Mouse (Mus musculus) CH12F3 (cell line): Measurements from ENCODE around the gene Jak2.

Experiments used
- in situ Hi-C: fragments of 300-500 bp; cut with MboI; formaldehyde crosslinking; loops from 2 replicates; pipeline ENCODE4 v1.14.3; 2020; ENCODE audit warnings: low sequenced_read_pairs

The Jak2 gene

GRCm38 (mm10) chr19:29251191-29251957, at the start of gene Jak2:
Gene Jak2, plus strand, starts transcription at chr19:29251828.
- in situ Hi-C loops: loop anchor here (10.0 kb wide), 1 partner anchor 187 kb away; no protein-coding TSS in a partner anchor

- in situ Hi-C loops: no loop called here
Measured at GRCm38 (mm10) chr19:29203337-29203736, 48.3 kb upstream of the Jak2 start.

- in situ Hi-C loops: no loop called here
Measured at GRCm38 (mm10) chr19:29204583-29204982, 47.0 kb upstream of the Jak2 start.

GRCm38 (mm10) chr19:29205267-29205666, 46.4 kb upstream of the Jak2 start:
- in situ Hi-C loops: no loop called here

DNA sequence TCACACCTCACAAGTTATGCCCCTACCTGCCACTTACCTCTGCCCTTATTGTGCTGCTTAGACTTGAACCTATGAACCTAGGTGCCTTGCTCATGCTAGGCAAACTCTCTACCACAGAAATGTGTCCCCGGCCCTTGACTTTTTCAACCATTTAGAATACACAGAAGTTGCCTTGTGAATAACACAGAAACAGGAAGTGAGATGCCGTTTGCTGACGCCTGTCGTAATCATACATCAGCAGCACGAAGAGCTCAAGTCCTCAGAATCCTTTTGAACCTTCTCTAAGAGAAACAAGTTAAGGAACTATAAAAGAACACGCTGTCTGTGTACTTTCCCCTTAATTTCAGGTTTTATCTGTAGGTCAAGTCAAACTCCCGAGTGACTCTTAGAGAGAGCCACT, 41.7 kb upstream of the Jak2 start:
- in situ Hi-C loops: no loop called here

DNA sequence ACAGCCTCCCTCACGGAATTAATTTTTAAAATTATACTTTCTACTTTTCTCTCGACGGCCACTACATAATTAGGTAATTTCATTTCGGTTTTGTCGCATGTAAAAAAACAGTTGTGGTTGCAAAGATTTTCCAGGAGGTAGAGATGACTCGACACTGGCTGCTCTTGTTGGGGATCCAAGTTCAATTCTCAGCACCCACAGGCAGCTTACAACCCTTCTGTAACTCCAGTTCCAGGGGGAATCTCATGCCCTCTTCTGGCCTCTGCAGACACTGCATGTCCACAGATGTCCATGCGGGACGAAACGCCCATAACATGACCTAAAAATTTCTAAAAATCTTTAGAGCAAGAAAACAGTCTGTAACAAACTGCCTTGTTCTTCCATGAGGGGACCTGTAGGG, 41.3 kb upstream of the Jak2 start:
- in situ Hi-C loops: no loop called here

- in situ Hi-C loops: no loop called here
Measured at GRCm38 (mm10) chr19:29215811-29216509, 35.7 kb upstream of the Jak2 start.

DNA sequence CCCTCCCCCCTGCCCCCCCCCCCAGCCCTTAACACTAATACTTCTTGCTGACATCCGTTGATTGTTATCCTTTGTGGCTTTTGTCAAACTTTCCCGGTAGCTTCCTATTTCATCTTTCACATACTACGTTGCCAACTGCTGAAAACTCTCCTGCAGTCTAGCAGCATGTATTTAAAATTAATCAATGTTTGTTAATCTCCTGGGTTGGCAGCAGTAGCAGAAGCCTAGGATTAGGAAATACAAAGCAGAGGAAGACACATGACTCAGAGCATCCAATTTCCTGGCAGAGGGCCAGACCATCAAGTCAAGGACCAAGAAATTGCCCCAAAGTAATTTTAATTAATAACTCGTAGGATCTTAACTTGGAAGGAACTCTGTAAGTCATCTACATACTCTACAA, 29.8 kb upstream of the Jak2 start:
- in situ Hi-C loops: no loop called here

DNA sequence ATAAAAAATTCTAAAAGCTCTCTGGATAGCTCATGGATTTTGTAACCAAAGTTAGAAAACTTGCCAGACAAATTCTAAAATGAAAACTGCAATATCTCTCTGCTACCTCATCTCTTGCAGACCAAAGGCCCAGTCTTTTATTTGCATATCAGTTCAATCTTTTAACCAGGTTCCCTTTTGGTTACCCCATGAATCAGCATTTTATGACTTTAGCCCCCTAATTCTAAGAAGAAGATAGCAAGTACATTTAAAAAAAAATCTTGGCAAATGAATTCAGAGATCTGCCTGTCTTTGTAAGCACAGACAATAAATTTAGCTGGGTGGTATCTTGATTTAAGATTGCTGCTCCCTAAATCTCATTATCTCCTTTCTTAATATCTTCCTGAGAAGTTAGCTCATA, 26.7 kb upstream of the Jak2 start:
- in situ Hi-C loops: no loop called here

DNA sequence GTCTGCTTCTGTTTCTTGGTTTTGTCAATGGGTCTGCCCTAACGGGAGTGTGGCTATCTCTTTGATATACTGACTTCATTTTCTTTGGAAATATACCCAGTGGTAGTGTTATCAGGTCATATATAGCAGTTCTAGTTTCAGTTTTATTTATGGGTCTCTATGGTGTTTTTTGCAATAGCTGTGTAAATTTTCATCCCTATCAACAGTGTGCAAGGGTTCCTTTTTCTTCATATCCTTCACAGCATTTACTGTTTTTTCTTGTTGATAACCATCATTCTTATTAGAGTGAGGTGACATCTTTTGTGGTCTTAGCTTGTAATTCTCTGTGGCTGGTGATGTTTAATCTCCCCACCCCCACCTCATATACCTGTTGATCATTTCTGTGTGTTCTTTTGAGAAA, 24.6 kb upstream of the Jak2 start:
- in situ Hi-C loops: no loop called here

DNA sequence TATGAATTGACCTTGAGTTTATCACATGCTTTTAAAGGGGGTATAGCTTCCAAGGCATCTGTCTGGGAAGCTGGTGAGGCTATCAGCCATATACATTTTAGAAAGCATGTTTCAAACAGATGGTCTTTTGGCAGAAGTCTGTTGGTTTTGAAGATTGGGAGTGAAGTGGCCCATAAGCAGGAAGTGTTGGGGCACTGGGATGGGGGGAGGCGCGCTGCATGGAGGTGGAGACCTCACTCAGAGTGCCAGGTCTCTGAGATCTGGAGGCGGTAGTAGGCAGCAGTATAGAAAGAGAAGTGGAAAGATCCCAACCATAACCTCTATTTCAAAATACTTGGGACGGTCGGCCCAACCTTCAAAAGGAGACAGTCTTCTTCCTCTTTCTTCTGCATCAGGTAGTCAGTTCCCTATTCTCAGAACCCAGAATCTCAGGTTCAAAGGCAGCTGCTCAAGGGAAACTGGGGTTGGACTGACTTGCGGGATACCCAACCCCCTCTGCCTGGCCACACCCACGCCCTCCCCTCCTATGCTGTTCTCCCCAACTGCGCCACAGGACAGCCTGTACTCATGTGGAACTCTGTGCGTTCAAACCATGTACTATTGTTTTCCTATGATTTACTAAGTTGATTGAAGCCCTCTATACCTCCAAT, 23.6 kb upstream of the Jak2 start:
- in situ Hi-C loops: no loop called here

- in situ Hi-C loops: no loop called here
Measured at GRCm38 (mm10) chr19:29228989-29229388, 22.6 kb upstream of the Jak2 start.

GRCm38 (mm10) chr19:29232738-29233137, 18.9 kb upstream of the Jak2 start:
- in situ Hi-C loops: no loop called here

DNA sequence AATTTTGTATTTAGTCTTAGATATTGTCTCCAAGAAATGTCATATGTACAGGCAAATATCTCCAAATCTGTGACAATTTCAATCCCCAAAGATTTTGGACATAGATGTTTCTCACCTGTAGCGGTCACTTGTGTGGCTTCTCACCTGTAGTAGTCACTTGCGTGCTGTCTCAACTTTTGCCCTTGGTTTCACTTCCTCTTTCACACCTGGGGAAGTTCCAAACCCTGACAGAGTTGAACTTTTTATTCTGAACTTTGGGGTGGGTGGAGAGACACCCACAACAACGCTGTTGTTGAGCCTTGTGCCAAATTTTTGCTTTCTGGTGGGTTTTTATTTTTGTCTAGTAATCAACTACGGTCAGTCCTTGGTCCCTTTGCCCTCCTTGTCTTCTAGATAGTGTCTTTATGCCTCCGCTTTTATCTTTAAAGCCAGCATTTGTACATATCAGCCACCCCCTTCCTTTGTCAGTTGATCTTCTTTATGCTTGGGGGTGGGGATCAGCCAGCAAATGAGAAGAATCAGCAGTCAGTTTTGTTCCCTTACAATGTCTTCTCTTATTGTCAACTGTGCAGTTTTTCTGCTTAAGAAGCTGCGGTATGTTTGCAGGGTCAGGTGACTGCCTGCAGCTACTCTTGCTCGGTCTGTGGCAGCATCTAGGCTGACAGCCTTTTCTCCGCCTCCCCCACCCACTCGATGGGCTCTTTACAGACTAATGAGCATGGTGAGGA, 14.8 kb upstream of the Jak2 start:
- in situ Hi-C loops: no loop called here

- in situ Hi-C loops: no loop called here
Measured at GRCm38 (mm10) chr19:29238171-29238570, 13.5 kb upstream of the Jak2 start.

- in situ Hi-C loops: no loop called here
Measured at GRCm38 (mm10) chr19:29239513-29240235, 12.0 kb upstream of the Jak2 start.

- in situ Hi-C loops: no loop called here
Measured at GRCm38 (mm10) chr19:29240676-29241075, 11.0 kb upstream of the Jak2 start.

GRCm38 (mm10) chr19:29241581-29241980, 10.0 kb upstream of the Jak2 start:
- in situ Hi-C loops: no loop called here

DNA sequence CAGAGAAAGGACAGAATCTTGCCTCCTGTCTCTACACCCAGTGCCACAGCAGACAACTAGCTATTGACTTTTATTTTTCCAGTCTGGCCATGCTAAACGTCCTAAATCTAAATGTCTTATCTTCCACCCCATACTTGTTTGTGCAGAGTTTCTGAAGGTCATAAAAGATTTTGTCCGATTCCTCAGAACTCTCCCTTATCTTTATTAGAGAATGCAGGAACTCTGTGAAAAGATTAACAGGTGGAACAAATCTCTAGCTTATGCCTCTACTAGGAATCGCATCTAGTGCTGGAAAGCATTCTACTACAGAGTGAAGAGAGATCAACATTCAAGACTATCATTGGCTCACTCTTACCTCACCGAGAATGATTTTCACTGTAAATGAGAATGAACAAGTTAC, 1.7 kb upstream of the Jak2 start:
- in situ Hi-C loops: loop anchor here (10.0 kb wide), 1 partner anchor 185 kb away; no protein-coding TSS in a partner anchor
